Mouse (Mus musculus) embryonic facial prominence, embryonic 13.5 days (tissue): Measurements from ENCODE around the gene Reck. TPM values are rescaled to one million over a fixed set of nuclear protein-coding genes. Genes with fewer than 3 reads are reported as not detected.

Source experiments
- ATAC-seq: fragments of 200-750 bp; cut with Nextera tagmentation; 2 replicates; pipeline ENCODE4 v1.8.0; 2017; ENCODE audit warnings: low read depth; ENCODE audit not compliant: insufficient number of reproducible peaks, insufficient read depth, low FRiP score, low TSS enrichment
- H3K27ac ChIP-seq: fragments of 300-500 bp; sonication (generic); 2 replicates; pipeline ENCODE4 v1.5.1; 2015; ENCODE audit warnings: moderate library complexity, mild to moderate bottlenecking, inconsistent platforms
- H3K27me3 ChIP-seq: fragments of 300-500 bp; sonication (generic); 2 replicates; pipeline ENCODE4 v1.6.1; 2015; ENCODE audit warnings: mild to moderate bottlenecking, inconsistent platforms
- H3K36me3 ChIP-seq: fragments of 300-500 bp; sonication (generic); 2 replicates; pipeline ENCODE4 v1.6.1; 2015; ENCODE audit warnings: mild to moderate bottlenecking, inconsistent platforms
- H3K4me1 ChIP-seq: fragments of 300-500 bp; sonication (generic); 2 replicates; pipeline ENCODE4 v1.6.1; 2015; ENCODE audit warnings: inconsistent platforms
- H3K4me2 ChIP-seq: fragments of 300-500 bp; sonication (generic); 2 replicates; pipeline ENCODE4 v1.6.1; 2015; ENCODE audit warnings: moderate library complexity, mild to moderate bottlenecking, inconsistent platforms
- H3K4me3 ChIP-seq: fragments of 300-500 bp; sonication (generic); 2 replicates; pipeline ENCODE4 v1.5.1; 2015; ENCODE audit warnings: mild to moderate bottlenecking, inconsistent platforms
- H3K9ac ChIP-seq: fragments of 300-500 bp; sonication (generic); 2 replicates; pipeline ENCODE4 v1.6.1; 2015; ENCODE audit warnings: mild to moderate bottlenecking, inconsistent platforms
- H3K9me3 ChIP-seq: fragments of 300-500 bp; sonication (generic); 2 replicates; pipeline ENCODE4 v1.6.1; 2016; ENCODE audit warnings: inconsistent platforms
- WGBS: fragments of 180-500 bp; shearing (Covaris S2); methylation state at CpG from one replicate; pipeline ENCODE4 v1.1.7; 2015; ENCODE audit warnings: mixed read lengths; 5-methylcytosine and 5-hydroxymethylcytosine counted together
- polyA plus RNA-seq: library from polyadenylated mRNA; unstranded; fragments of >200 nt; fragmentation: Nextera tagmentation; extraction: Ambion mirVana; gene quantifications from 2 replicates; pipeline ENCODE4 v1.2.1, GENCODE M21; 2015

The Reck gene
- polyA plus RNA-seq, 1 experiment from 2014 or later, result 28.9 TPM

DNA sequence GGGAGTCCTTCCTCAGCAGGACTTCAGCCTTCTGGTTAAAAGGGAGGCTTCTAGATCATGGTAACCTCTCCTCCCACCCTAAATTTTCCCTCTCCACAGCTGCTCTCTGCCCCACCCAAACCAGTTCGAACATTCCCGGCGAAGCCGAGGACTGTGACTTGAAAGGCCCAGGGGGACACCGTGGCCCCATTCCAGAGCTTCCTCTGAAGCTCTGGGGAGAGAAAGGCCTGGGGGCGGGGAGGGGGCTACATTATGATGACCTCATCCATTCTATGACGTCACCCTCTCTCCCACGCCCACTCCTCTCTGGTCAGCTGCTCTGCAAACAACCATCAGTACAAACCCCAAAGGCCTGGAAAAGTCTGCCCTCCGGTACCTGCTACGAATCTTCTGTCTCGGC is 107.9 kb downstream of the Reck start, which contains the start of gene Ccin:
Gene Ccin, plus strand, starts transcription at position 303 of the 400 bp plus-strand sequence.
- Histone ChIP-seq H3K9me3 (no peaks in the 10 kb centered on the region), H3K27ac (no peak within 1 kb of the TSS), H3K27me3 (no peaks in the 10 kb centered on the region), H3K9ac (peak within 1 kb of the TSS; percentile 64), H3K4me3 (peak within 1 kb of the TSS; percentile 32), H3K36me3 (no peaks in the 10 kb centered on the region), H3K4me1 (peaks cover 23% of the 10 kb centered on the region), H3K4me2 (peak within 1 kb of the TSS; percentile 58)
- ATAC-seq, result no peak
- WGBS, result 80% methylated on average over 11 of the region's 11 CpGs

DNA sequence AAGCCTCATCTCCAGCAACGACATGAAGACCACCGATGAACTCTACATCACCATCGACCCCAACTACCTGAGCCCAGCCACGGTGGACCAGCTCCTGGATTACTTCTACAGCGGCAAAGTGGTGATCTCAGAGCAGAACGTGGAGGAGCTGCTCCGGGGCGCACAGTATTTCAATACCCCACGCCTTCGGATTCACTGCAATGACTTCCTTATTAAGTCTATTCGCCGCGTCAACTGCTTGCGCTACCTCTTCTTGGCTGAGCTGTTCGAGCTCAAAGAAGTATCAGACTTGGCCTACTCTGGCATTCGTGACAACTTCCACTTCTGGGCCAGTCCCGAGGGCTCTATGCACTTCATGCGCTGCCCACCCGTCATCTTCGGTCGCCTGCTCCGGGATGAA is 108.4 kb downstream of the Reck start:
- no peak for ATAC-seq
- H3K36me3 ChIP-seq, result no peaks in the 10 kb centered on the region
- H3K4me2 ChIP-seq, result no peak overlapping the region
- H3K4me3 ChIP-seq, result no peak overlapping the region
- H3K9ac ChIP-seq, result no peak overlapping the region
- no peaks in the 10 kb centered on the region for H3K27me3 ChIP-seq
- no peak overlapping the region for H3K27ac ChIP-seq
- no peaks in the 10 kb centered on the region for H3K9me3 ChIP-seq
- peaks cover 18% of the 10 kb centered on the region for H3K4me1 ChIP-seq
- WGBS, result 89% methylated on average over 22 of the region's 22 CpGs

DNA sequence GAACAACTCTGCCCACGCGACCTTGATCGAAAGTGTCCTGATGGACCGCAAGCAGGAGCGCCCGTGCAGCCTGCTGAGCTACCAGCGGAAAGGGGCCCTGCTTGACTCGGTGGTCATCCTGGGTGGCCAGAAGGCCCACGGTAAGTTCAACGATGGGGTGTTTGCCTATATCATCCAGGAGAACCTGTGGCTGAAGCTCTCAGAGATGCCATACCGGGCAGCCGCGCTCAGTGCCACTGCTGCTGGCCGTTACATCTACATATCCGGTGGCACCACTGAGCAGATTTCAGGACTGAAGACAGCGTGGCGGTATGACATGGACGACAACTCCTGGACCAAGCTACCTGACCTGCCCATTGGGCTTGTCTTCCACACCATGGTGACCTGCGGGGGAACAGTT is 109.0 kb downstream of the Reck start:
- Histone ChIP-seq H3K4me1 (peaks cover 12% of the 10 kb centered on the region), H3K36me3 (no peaks in the 10 kb centered on the region), H3K4me3 (no peak overlapping the region), H3K9me3 (no peaks in the 10 kb centered on the region), H3K27ac (no peak overlapping the region), H3K4me2 (no peak overlapping the region), H3K9ac (no peak overlapping the region), H3K27me3 (no peaks in the 10 kb centered on the region)
- WGBS, result 93% methylated on average over 19 of the region's 19 CpGs
- ATAC-seq, result no peak

DNA sequence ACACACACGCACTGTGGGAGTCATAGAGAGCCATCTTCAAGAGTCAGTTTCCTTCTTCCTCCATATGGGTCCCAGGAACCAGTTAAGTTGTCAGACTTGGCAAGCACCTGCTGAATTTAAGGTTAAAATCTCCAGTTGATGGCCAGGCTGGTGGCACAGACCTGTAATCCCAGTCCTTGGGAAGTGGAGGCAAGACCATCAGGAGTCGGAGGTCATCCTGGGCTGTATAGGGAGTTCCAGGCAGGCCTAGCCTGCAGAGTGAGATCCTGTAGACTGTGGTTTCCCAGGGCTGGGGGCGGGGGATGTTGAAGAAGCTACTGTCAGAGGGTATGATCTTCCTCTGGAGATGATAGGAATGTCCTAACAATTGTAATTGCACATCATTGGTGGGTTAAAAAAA is 113.6 kb downstream of the Reck start:
- no peak for ATAC-seq
- no peak overlapping the region for H3K27ac ChIP-seq
- no peak overlapping the region for H3K4me3 ChIP-seq
- H3K36me3 ChIP-seq, result no peaks in the 10 kb centered on the region
- no peaks in the 10 kb centered on the region for H3K9me3 ChIP-seq
- H3K27me3 ChIP-seq, result no peaks in the 10 kb centered on the region
- H3K9ac ChIP-seq, result no peak overlapping the region
- 81% methylated on average over 3 of the region's 3 CpGs for WGBS
- H3K4me1 ChIP-seq, result no peaks in the 10 kb centered on the region
- H3K4me2 ChIP-seq, result no peak overlapping the region

DNA sequence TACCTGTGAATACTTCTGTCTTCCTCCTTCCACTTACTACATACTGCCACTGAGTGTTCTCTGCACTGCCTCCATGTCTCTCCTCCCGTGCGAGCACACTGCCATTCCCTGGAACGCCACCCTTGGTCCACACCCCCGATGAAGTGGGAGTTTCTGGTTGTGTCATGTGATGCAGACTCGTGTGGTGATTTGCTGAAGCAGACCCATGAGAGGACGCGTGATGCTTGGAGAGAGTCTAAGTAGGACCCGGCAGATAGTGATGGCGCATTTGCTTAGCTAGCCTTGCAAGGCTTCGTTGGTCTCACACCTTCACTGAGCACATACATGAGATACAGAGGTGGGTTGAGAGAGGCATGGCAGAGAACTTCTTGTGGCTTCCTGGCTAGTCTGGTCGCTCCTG is 117.7 kb downstream of the Reck start:
- no peak for ATAC-seq
- Histone ChIP-seq H3K36me3 (no peaks in the 10 kb centered on the region), H3K27ac (no peak overlapping the region), H3K9ac (no peak overlapping the region), H3K4me3 (no peak overlapping the region), H3K27me3 (no peaks in the 10 kb centered on the region), H3K9me3 (no peaks in the 10 kb centered on the region), H3K4me2 (no peak overlapping the region), H3K4me1 (no peaks in the 10 kb centered on the region)
- 92% methylated on average over 11 of the region's 11 CpGs for WGBS

DNA sequence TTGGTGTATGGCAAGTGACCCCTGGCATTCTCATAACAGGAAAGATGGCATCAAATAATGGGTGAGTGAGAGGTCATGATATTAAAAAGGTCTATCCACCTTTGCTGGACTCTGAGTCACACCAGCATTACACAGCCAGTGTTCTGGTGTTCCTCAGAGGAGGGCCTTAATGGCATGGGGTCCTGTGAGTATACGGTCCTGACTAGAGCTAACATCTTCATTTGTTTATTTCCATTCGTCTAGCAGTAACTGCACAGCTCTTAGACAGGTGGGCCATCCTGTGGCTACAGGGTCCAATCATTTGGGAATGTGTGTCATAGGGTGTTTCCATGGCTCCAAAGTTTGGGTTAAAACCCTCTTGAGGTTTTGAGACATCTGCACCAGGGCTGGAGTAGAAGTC is 119.0 kb downstream of the Reck start:
- Histone ChIP-seq H3K4me1 (no peaks in the 10 kb centered on the region), H3K9ac (no peak overlapping the region), H3K4me2 (no peak overlapping the region), H3K36me3 (no peaks in the 10 kb centered on the region), H3K27me3 (no peaks in the 10 kb centered on the region), H3K27ac (no peak overlapping the region), H3K4me3 (no peak overlapping the region), H3K9me3 (0 out of 2 replicates have a peak, but pooled peaks cover 3% of the 10 kb centered on the region)
- WGBS, result 69% methylated on average over 2 of the region's 2 CpGs
- ATAC-seq, result no peak

Other genes starting within 250 kb of the Reck start
- 18.2 and 19.1 TPM in 2 replicates for gene Npr2, start 243.6 kb upstream of the Reck start, polyA plus RNA-seq
- gene Spag8, start 221.9 kb upstream of the Reck start, polyA plus RNA-seq, result 1.1 and 1.8 TPM in 2 replicates
- gene Hint2, start 219.1 kb upstream of the Reck start, polyA plus RNA-seq, result 74.2 and 92.1 TPM in 2 replicates
- gene Tmem8b, start 206.6 kb upstream of the Reck start, polyA plus RNA-seq, result 7.2 and 8.4 TPM in 2 replicates
- gene Fam221b, start 206.4 kb upstream of the Reck start, polyA plus RNA-seq, result 3.4 and 4.2 TPM in 2 replicates
- not detected in 2 replicates for gene Olfr70, start 174.7 kb upstream of the Reck start, polyA plus RNA-seq
- not detected in 2 replicates for gene Olfr71, start 165.3 kb upstream of the Reck start, polyA plus RNA-seq
- gene Hrct1, start 148.3 kb upstream of the Reck start, polyA plus RNA-seq, result 0.18 and 0.23 TPM in 2 replicates
- gene Spaar, start 145.5 kb upstream of the Reck start, polyA plus RNA-seq, result 0.06 and 0.17 TPM in 2 replicates
- gene Olfr159, start 104.5 kb upstream of the Reck start, polyA plus RNA-seq, result not detected in 2 replicates
- gene Olfr156, start 51.6 kb upstream of the Reck start, polyA plus RNA-seq, result not detected in 2 replicates
- gene Olfr157, start 35.3 kb upstream of the Reck start, polyA plus RNA-seq, result 0.14 TPM in 1 of 2 replicates, not detected in the other
- gene Olfr155, start 24.0 kb upstream of the Reck start, polyA plus RNA-seq, result not detected in 2 replicates
- 63.0 and 71.6 TPM in 2 replicates for gene Glipr2, start 81.9 kb downstream of the Reck start, polyA plus RNA-seq
- gene Ccin, start 108.0 kb downstream of the Reck start, polyA plus RNA-seq, result not detected in 2 replicates
- gene Clta, start 128.9 kb downstream of the Reck start, polyA plus RNA-seq, result 252 and 284 TPM in 2 replicates
- gene Gne, start 208.6 kb downstream of the Reck start, polyA plus RNA-seq, result 20.2 and 23.6 TPM in 2 replicates